Mouse (Mus musculus) spleen, adult 2 months (tissue): ENCODE data around the gene Chrna9.

Source experiments
- CTCF ChIP-seq: fragments of 200-500 bp; IDR thresholded peaks from 2 replicates; pipeline ENCODE4 v1.5.1; 2011; ENCODE audit warnings: mild to moderate bottlenecking, inconsistent platforms; ENCODE audit not compliant: insufficient read depth, insufficient read length, insufficient replicate concordance; ENCODE audit errors: extremely low read depth
- POLR2A ChIP-seq: fragments of 200-500 bp; IDR thresholded peaks from 2 replicates; pipeline ENCODE4 v1.6.1; 2011; ENCODE audit warnings: low read depth, low read length, inconsistent platforms

DNA sequence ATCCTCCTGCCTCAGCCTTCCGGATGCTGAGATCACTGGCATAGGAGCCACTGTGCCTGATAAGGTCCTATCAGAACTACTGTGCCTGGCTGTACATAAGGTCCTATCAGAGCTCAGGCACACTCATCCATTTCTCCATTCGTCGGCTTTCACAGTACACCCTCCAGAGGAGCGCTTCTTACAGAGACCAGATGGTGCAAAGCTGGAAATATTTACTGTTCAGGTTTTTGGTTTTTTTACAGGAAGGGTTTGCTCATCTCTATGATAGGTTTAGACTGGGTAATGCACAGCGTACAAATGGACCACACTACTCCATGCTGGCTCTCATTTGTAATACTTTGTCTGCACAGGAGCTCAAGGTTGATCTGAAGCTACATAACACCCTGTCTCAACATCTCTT is 28.6 kb downstream of the Chrna9 start:
- TF ChIP-seq CTCF, result no peak
- no peak for TF ChIP-seq POLR2A
